In the genomic region with DNA sequence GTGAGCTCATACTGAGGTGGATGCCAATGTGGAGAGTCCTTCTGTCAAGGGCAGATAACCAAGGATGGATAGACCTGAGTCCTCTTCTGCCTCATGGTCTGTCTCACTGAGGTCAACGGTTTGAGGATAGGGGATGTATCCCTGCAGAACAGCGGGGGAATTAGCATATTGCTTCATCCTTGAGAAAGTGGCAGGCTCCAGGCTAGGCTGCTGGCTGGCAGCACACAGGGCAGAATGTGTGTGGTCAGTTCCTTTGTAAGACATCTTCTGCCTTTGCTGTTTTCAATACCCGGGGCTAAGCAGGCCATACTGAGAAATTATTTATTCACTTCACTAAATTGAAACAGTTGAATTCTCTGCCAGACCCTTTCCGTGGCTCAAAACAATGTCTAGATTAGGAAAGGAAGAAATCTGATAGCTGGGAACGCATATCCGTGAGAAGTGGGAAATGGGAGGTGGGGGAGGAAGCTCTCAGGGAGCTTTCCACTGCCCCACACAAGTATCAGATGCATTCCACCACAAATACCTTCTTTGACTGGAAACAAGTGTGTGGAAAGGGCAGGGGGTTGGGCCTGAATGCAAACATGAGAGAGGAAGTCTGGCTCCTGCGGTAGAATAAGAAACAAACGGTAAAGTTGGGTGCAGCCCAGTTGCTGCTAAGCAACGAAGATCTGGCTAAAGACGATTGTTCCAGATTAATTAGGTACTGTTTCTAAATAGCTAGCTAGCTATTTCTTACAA, we compare ENCODE assay signal across 8 mouse cellular contexts. TPM values are rescaled to one million over a fixed set of nuclear protein-coding genes. Genes with fewer than 3 reads are reported as not detected.
DNase-seq lines count a peak whose midpoint lies in the region; ATAC-seq and TF ChIP-seq lines count a peak whose summit lies in the region.

No protein-coding gene starts in this region.

- peaks cover 40% of the 10 kb centered on the region for H3K4me1 ChIP-seq in neural tube, embryonic 13.5 days (replicated peaks)
- H3K4me1 ChIP-seq in forebrain, postnatal 0 days (ENCODE audit: insufficient read depth), result peaks cover 8% of the 10 kb centered on the region; the same call in 1 of the 2 replicates
- H3K4me1 ChIP-seq in limb, embryonic 11.5 days (ENCODE audit: control insufficient read depth, insufficient read depth, low read length), result peaks cover 11% of the 10 kb centered on the region
- peaks cover 31% of the 10 kb centered on the region for H3K4me1 ChIP-seq in neural tube, embryonic 15.5 days

- no peak overlapping the region for H3K4me2 ChIP-seq in neural tube, embryonic 13.5 days
- no peak overlapping the region for H3K4me2 ChIP-seq in forebrain, postnatal 0 days (ENCODE audit: low read depth)
- peak overlapping the region; percentile 5; the same call in 1 of the 2 replicates for H3K4me2 ChIP-seq in limb, embryonic 11.5 days (ENCODE audit: low read depth, severe bottlenecking)
- H3K4me2 ChIP-seq in neural tube, embryonic 15.5 days, result no peak overlapping the region

- peak overlapping the region; percentile 65 for H3K27ac ChIP-seq in neural tube, embryonic 13.5 days (replicated peaks)
- H3K27ac ChIP-seq in forebrain, postnatal 0 days (ENCODE audit: low read depth, low read length), result peak overlapping the region; percentile 54
- H3K27ac ChIP-seq in limb, embryonic 11.5 days (replicated peaks; ENCODE audit: low read depth, low read length), result 0 out of 2 replicates have a peak overlapping the region, but pooled peaks have one; percentile 30
- H3K27ac ChIP-seq in neural tube, embryonic 15.5 days (replicated peaks), result peak overlapping the region; percentile 70

- no peak overlapping the region for H3K9ac ChIP-seq in neural tube, embryonic 13.5 days
- H3K9ac ChIP-seq in forebrain, postnatal 0 days, result no peak overlapping the region
- no peak overlapping the region for H3K9ac ChIP-seq in limb, embryonic 11.5 days (ENCODE audit: low read length)
- H3K9ac ChIP-seq in neural tube, embryonic 15.5 days (replicated peaks), result no peak overlapping the region

- no peaks in the 10 kb centered on the region for H3K27me3 ChIP-seq in neural tube, embryonic 13.5 days
- no peaks in the 10 kb centered on the region for H3K27me3 ChIP-seq in forebrain, postnatal 0 days (ENCODE audit: insufficient read depth, low read length)
- H3K27me3 ChIP-seq in limb, embryonic 11.5 days (ENCODE audit: control insufficient read depth, insufficient read depth, low read length), result no peaks in the 10 kb centered on the region
- H3K27me3 ChIP-seq in neural tube, embryonic 15.5 days (replicated peaks), result no peaks in the 10 kb centered on the region

- no peak overlapping the region for H3K4me3 ChIP-seq in neural tube, embryonic 13.5 days
- no peak overlapping the region for H3K4me3 ChIP-seq in forebrain, postnatal 0 days (ENCODE audit: low read depth, low read length)
- no peak overlapping the region for H3K4me3 ChIP-seq in limb, embryonic 11.5 days (ENCODE audit: low read depth, low read length)
- no peak overlapping the region for H3K4me3 ChIP-seq in neural tube, embryonic 15.5 days (replicated peaks)

- peak; percentile 57; the same call in 1 of the 2 replicates for ATAC-seq in neural tube, embryonic 13.5 days (ENCODE audit: low read depth)
- ATAC-seq in forebrain, postnatal 0 days, result peak; percentile 64
- ATAC-seq in limb, embryonic 11.5 days (ENCODE audit: insufficient number of reproducible peaks, low FRiP score, low TSS enrichment, low read depth), result no peak
- peak; percentile 46; the same call in 1 of the 2 replicates for ATAC-seq in neural tube, embryonic 15.5 days (ENCODE audit: low FRiP score)

- TF ChIP-seq CTCF in forebrain, postnatal 0 days (IDR thresholded peaks at IDR 0.05; ENCODE audit: low read depth), result no peak

- WGBS in neural tube, embryonic 13.5 days, result 40% methylated on average over 10 of the region's 10 CpGs
- 9% methylated on average over 10 of the region's 10 CpGs for WGBS in forebrain, postnatal 0 days
- 51% methylated on average over 10 of the region's 10 CpGs for WGBS in limb, embryonic 11.5 days
- WGBS in neural tube, embryonic 15.5 days, result 33% methylated on average over 10 of the region's 10 CpGs

- DNase-seq in neural tube, embryonic 10.5 days (ENCODE audit: extremely low spot score, low spot score), result no peak
- DNase-seq in forebrain, postnatal 0 days, result peak; percentile 66
- DNase-seq in limb, embryonic 11.5 days (ENCODE audit: low spot score), result no peak
- DNase-seq in gastrocnemius, postnatal 4 days (ENCODE audit: low spot score in 2 of 2), result no peak
- no peak for DNase-seq in thymus, postnatal 10 days (ENCODE audit: low spot score in 2 of 2)
- no peak for DNase-seq in ovary, adult 18-20 months (ENCODE audit: low spot score)

- 0 out of 2 replicates have a peak, but pooled peaks cover 5% of the 10 kb centered on the region for H3K9me3 ChIP-seq in neural tube, embryonic 13.5 days
- H3K9me3 ChIP-seq in forebrain, postnatal 0 days (ENCODE audit: low read length), result no peaks in the 10 kb centered on the region
- H3K9me3 ChIP-seq in limb, embryonic 11.5 days (ENCODE audit: control insufficient read depth, low read length), result no peaks in the 10 kb centered on the region
- no peaks in the 10 kb centered on the region for H3K9me3 ChIP-seq in neural tube, embryonic 15.5 days (replicated peaks)

- no peaks in the 10 kb centered on the region for H3K36me3 ChIP-seq in neural tube, embryonic 13.5 days
- H3K36me3 ChIP-seq in forebrain, postnatal 0 days (ENCODE audit: insufficient read depth), result no peaks in the 10 kb centered on the region
- H3K36me3 ChIP-seq in limb, embryonic 11.5 days (ENCODE audit: control insufficient read depth, insufficient read depth, low read length), result no peaks in the 10 kb centered on the region
- no peaks in the 10 kb centered on the region for H3K36me3 ChIP-seq in neural tube, embryonic 15.5 days

RNA-seq across cellular contexts. Expression of a gene that starts 44.4 kb away (rescaled TPM):
- 2.0 and 2.4 TPM in 2 replicates for polyA plus RNA-seq in neural tube, embryonic 13.5 days (2015; fragmentation: Nextera tagmentation; extraction: Ambion mirVana)
- 2.9 and 5.1 TPM in 2 replicates for total RNA-seq in forebrain, postnatal 0 days (2014; rRNA removed)
- 1.8 and 2.4 TPM in 2 replicates for polyA plus RNA-seq in forebrain, postnatal 0 days (2015; fragmentation: Nextera tagmentation; extraction: Ambion mirVana)
- polyA plus RNA-seq in limb, embryonic 11.5 days (2014; fragmentation: Nextera tagmentation; extraction: Ambion mirVana), result 0.27 and 0.74 TPM in 2 replicates
- 2.0 and 2.8 TPM in 2 replicates for polyA plus RNA-seq in neural tube, embryonic 15.5 days (2015; fragmentation: Nextera tagmentation; extraction: Ambion mirVana)
- total RNA-seq in gastrocnemius, postnatal 4 days (2021), result under 1 TPM; 0.22 to 0.49 TPM

RNA-seq across cellular contexts. Expression of a gene that starts 57.8 kb away (rescaled TPM):
- polyA plus RNA-seq in neural tube, embryonic 13.5 days (2015; fragmentation: Nextera tagmentation; extraction: Ambion mirVana), result 8.2 and 10.1 TPM in 2 replicates
- 1.8 and 2.4 TPM in 2 replicates for total RNA-seq in forebrain, postnatal 0 days (2014; rRNA removed)
- 3.8 and 5.0 TPM in 2 replicates for polyA plus RNA-seq in forebrain, postnatal 0 days (2015; fragmentation: Nextera tagmentation; extraction: Ambion mirVana)
- 1.5 TPM in 2 replicates for polyA plus RNA-seq in limb, embryonic 11.5 days (2014; fragmentation: Nextera tagmentation; extraction: Ambion mirVana)
- polyA plus RNA-seq in neural tube, embryonic 15.5 days (2015; fragmentation: Nextera tagmentation; extraction: Ambion mirVana), result 10.6 and 11.4 TPM in 2 replicates
- 10 to 100 TPM; 25.2 to 27.4 TPM for total RNA-seq in gastrocnemius, postnatal 4 days (2021)
